Mouse (Mus musculus): ENCODE data around the gene Ddah2. TPM values are rescaled to one million over a fixed set of nuclear protein-coding genes. Genes with fewer than 3 reads are reported as not detected.

Ddah2 gene
- polyA plus RNA-seq, 1 experiment from 2014 or later = 15.8 TPM

- 82% methylated on average over 12 of the region's 12 CpGs for WGBS (ENCODE audit: insufficient replicate concordance)
- ATAC-seq (no peak), DNase-seq (no peak)
- Histone ChIP-seq H3K27me3 (ENCODE audit: insufficient read depth, low read length) (no peaks in the 10 kb centered on the region), H3K27ac (ENCODE audit: low read depth) (peak overlapping the region; percentile 98), H3K4me1 (ENCODE audit: insufficient read depth) (peaks cover 31% of the 10 kb centered on the region), H3K36me3 (replicated peaks; ENCODE audit: insufficient read depth, low read length) (peaks cover 45% of the 10 kb centered on the region), H3K9me3 (ENCODE audit: low read length) (no peaks in the 10 kb centered on the region), H3K4me2 (ENCODE audit: low read depth, low read length) (peak overlapping the region; percentile 99), H3K9ac (replicated peaks) (peak overlapping the region; percentile 87), H3K4me3 (ENCODE audit: low read depth, low read length) (peak overlapping the region; percentile 68)
- TF ChIP-seq EP300 (IDR thresholded peaks at IDR 0.05; ENCODE audit: low read depth) (no peak), CTCF (IDR thresholded peaks at IDR 0.05; ENCODE audit: low read depth) (no peak)
These were observed 6.5 kb upstream of the Ddah2 start for GRCm38 (mm10) chr17:35052271-35052798.

GRCm38 (mm10) chr17:35055691-35056495 is 2.9 kb upstream of the Ddah2 start:
- Histone ChIP-seq H3K9ac (replicated peaks) (no peak overlapping the region), H3K4me2 (ENCODE audit: low read depth, low read length) (no peak overlapping the region), H3K4me1 (ENCODE audit: insufficient read depth) (peaks cover 26% of the 10 kb centered on the region), H3K27ac (ENCODE audit: low read depth) (no peak overlapping the region), H3K9me3 (ENCODE audit: low read length) (no peaks in the 10 kb centered on the region), H3K4me3 (ENCODE audit: low read depth, low read length) (no peak overlapping the region), H3K27me3 (ENCODE audit: insufficient read depth, low read length) (no peaks in the 10 kb centered on the region), H3K36me3 (replicated peaks; ENCODE audit: insufficient read depth, low read length) (peaks cover 60% of the 10 kb centered on the region)
- ATAC-seq = no peak
- no peak for DNase-seq
- TF ChIP-seq EP300 (IDR thresholded peaks at IDR 0.05; ENCODE audit: low read depth) (no peak), CTCF (IDR thresholded peaks at IDR 0.05; ENCODE audit: low read depth) (no peak)
- 90% methylated on average over 7 of the region's 7 CpGs for WGBS (ENCODE audit: insufficient replicate concordance)

GRCm38 (mm10) chr17:35057090-35057489 is 1.7 kb upstream of the Ddah2 start:
- Histone ChIP-seq H3K4me3 (ENCODE audit: low read depth, low read length) (no peak overlapping the region), H3K27ac (ENCODE audit: low read depth) (no peak overlapping the region), H3K9me3 (ENCODE audit: low read length) (no peaks in the 10 kb centered on the region), H3K9ac (replicated peaks) (no peak overlapping the region), H3K4me1 (ENCODE audit: insufficient read depth) (peaks cover 23% of the 10 kb centered on the region), H3K27me3 (ENCODE audit: insufficient read depth, low read length) (no peaks in the 10 kb centered on the region), H3K4me2 (ENCODE audit: low read depth, low read length) (no peak overlapping the region), H3K36me3 (replicated peaks; ENCODE audit: insufficient read depth, low read length) (peaks cover 62% of the 10 kb centered on the region)
- no peak for ATAC-seq
- no peak for DNase-seq
- 47% methylated on average over 3 of the region's 3 CpGs for WGBS (ENCODE audit: insufficient replicate concordance)
- TF ChIP-seq CTCF (IDR thresholded peaks at IDR 0.05; ENCODE audit: low read depth) = no peak
- no peak for TF ChIP-seq EP300 (IDR thresholded peaks at IDR 0.05; ENCODE audit: low read depth)

GRCm38 (mm10) chr17:35058316-35058715 is 519 bp upstream of the Ddah2 start:
- peaks cover 19% of the 10 kb centered on the region for H3K4me1 ChIP-seq (ENCODE audit: insufficient read depth)
- peaks cover 50% of the 10 kb centered on the region for H3K36me3 ChIP-seq (replicated peaks; ENCODE audit: insufficient read depth, low read length)
- no peaks in the 10 kb centered on the region for H3K9me3 ChIP-seq (ENCODE audit: low read length)
- H3K9ac ChIP-seq (replicated peaks) = no peak overlapping the region
- DNase-seq (no peak), ATAC-seq (no peak)
- 66% methylated on average over 9 of the region's 9 CpGs for WGBS (ENCODE audit: insufficient replicate concordance)
- no peak overlapping the region for H3K27ac ChIP-seq (ENCODE audit: low read depth)
- peaks cover 3% of the 10 kb centered on the region; the same call in 1 of the 2 replicates for H3K27me3 ChIP-seq (ENCODE audit: insufficient read depth, low read length)
- no peak overlapping the region for H3K4me3 ChIP-seq (ENCODE audit: low read depth, low read length)
- TF ChIP-seq EP300 (IDR thresholded peaks at IDR 0.05; ENCODE audit: low read depth) = no peak
- TF ChIP-seq CTCF (IDR thresholded peaks at IDR 0.05; ENCODE audit: low read depth) = no peak
- no peak overlapping the region for H3K4me2 ChIP-seq (ENCODE audit: low read depth, low read length)

GRCm38 (mm10) chr17:35060071-35060470 is 1.2 kb downstream of the Ddah2 start:
- DNase-seq = no peak
- Histone ChIP-seq H3K9me3 (ENCODE audit: low read length) (no peaks in the 10 kb centered on the region), H3K4me3 (ENCODE audit: low read depth, low read length) (peak overlapping the region; percentile 59), H3K27me3 (ENCODE audit: insufficient read depth, low read length) (peaks cover 19% of the 10 kb centered on the region), H3K4me2 (ENCODE audit: low read depth, low read length) (peak overlapping the region; percentile 96), H3K4me1 (ENCODE audit: insufficient read depth) (peaks cover 23% of the 10 kb centered on the region), H3K36me3 (replicated peaks; ENCODE audit: insufficient read depth, low read length) (peaks cover 35% of the 10 kb centered on the region), H3K9ac (replicated peaks) (peak overlapping the region; percentile 64), H3K27ac (ENCODE audit: low read depth) (no peak overlapping the region)
- TF ChIP-seq EP300 (IDR thresholded peaks at IDR 0.05; ENCODE audit: low read depth) (no peak), CTCF (IDR thresholded peaks at IDR 0.05; ENCODE audit: low read depth) (no peak)
- 46% methylated on average over 14 of the region's 14 CpGs for WGBS (ENCODE audit: insufficient replicate concordance)
- no peak for ATAC-seq

- Histone ChIP-seq H3K27ac (ENCODE audit: low read depth) (no peak overlapping the region), H3K27me3 (ENCODE audit: insufficient read depth, low read length) (peaks cover 27% of the 10 kb centered on the region), H3K36me3 (replicated peaks; ENCODE audit: insufficient read depth, low read length) (peaks cover 28% of the 10 kb centered on the region), H3K4me3 (ENCODE audit: low read depth, low read length) (no peak overlapping the region), H3K9ac (replicated peaks) (0 out of 2 replicates have a peak overlapping the region, but pooled peaks have one; percentile 30), H3K4me2 (ENCODE audit: low read depth, low read length) (no peak overlapping the region), H3K9me3 (ENCODE audit: low read length) (no peaks in the 10 kb centered on the region), H3K4me1 (ENCODE audit: insufficient read depth) (peaks cover 30% of the 10 kb centered on the region)
- DNase-seq (peak; percentile 61), ATAC-seq (no peak)
- no peak for TF ChIP-seq CTCF (IDR thresholded peaks at IDR 0.05; ENCODE audit: low read depth)
- WGBS (ENCODE audit: insufficient replicate concordance) = 70% methylated on average over 22 of the region's 22 CpGs
These were observed 2.0 kb downstream of the Ddah2 start for GRCm38 (mm10) chr17:35060737-35061297.

Data from liver, postnatal 0 days (tissue).